Mouse (Mus musculus) megakaryocyte, embryonic 14.5 days (primary cell): ENCODE results near the gene Prss36.

Experiments used
- FLI1 ChIP-seq: IDR thresholded peaks from 2 replicates; pipeline ENCODE4 v1.6.1; 2012; ENCODE audit warnings: low read length, inconsistent platforms, mixed read lengths
- GATA1 ChIP-seq: IDR thresholded peaks from 3 replicates; pipeline ENCODE4 v1.6.1; 2012; ENCODE audit warnings: mixed read lengths, low read length, inconsistent platforms, borderline replicate concordance

DNA sequence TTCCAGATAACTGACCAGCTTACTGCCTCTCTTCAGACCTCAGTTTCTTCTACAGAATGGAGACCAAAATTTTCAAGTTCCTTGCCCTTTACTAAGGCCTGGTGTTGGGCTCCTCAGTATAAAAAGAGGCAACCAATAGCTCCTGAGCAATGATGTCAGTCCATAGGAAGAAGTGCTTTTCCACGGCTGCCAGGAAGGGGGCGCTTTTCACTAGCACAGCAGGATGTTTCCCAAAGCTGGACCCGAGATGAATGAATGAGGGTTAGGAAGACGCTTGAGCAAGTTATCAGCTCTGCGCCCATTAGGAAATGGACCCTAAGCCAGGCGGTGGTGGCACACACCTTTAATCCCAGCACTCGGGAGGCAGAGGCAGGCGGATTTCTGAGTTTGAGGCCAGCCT, 25.0 kb downstream of the Prss36 start:
- no peak for TF ChIP-seq GATA1
- no peak for TF ChIP-seq FLI1
